Mouse (Mus musculus) CH12.LX (cell line): ENCODE measurements around the gene Acss2.

Source experiments
- CHD1 ChIP-seq: IDR thresholded peaks from 2 replicates; pipeline ENCODE4 v1.6.1; 2012; ENCODE audit warnings: low read depth, low read length, improper control_type of control experiment, inconsistent platforms
- CHD2 ChIP-seq: IDR thresholded peaks from 2 replicates; pipeline ENCODE4 v1.6.1; 2011; ENCODE audit warnings: low read length, improper control_type of control experiment
- CTCF ChIP-seq, 2 experiments: IDR thresholded peaks in 1 of 2; conservative IDR thresholded peaks in 1 of 2; 2 replicates each; pipeline ENCODE4 v1.5.1; 2011 to 2012; ENCODE audit warnings: low read depth in 2 of 2, low read length in 2 of 2, improper control_type of control experiment in 1 of 2, inconsistent platforms in 1 of 2, mild to moderate bottlenecking in 1 of 2, moderate library complexity in 1 of 2
- JUND ChIP-seq: conservative IDR thresholded peaks from 2 replicates; pipeline ENCODE4 v1.6.1; 2011; ENCODE audit warnings: low read depth, low read length, improper control_type of control experiment
- KAT2A ChIP-seq: IDR thresholded peaks from 2 replicates; pipeline ENCODE4 v1.6.1; 2012; ENCODE audit warnings: low read length, improper control_type of control experiment, inconsistent platforms; ENCODE audit not compliant: insufficient replicate concordance
- MEF2A ChIP-seq: IDR thresholded peaks from 2 replicates; pipeline ENCODE4 v1.6.1; 2014; ENCODE audit warnings: low read depth, mild to moderate bottlenecking, inconsistent platforms, low read length, improper control_type of control experiment, borderline replicate concordance
- NELFE ChIP-seq: IDR thresholded peaks from 2 replicates; pipeline ENCODE4 v1.6.1; 2011; ENCODE audit warnings: low read depth, low read length, improper control_type of control experiment
- POLR2A ChIP-seq: IDR thresholded peaks from 2 replicates; pipeline ENCODE4 v1.6.1; 2011; ENCODE audit warnings: low read depth, mild to moderate bottlenecking, improper control_type of control experiment, low read length
- POLR2AphosphoS2 ChIP-seq: IDR thresholded peaks from 2 replicates; pipeline ENCODE4 v1.6.1; 2011; ENCODE audit warnings: low read depth, low read length, improper control_type of control experiment
- TCF12 ChIP-seq: IDR thresholded peaks from 2 replicates; pipeline ENCODE4 v1.6.1; 2014; ENCODE audit warnings: low read depth, mild to moderate bottlenecking, inconsistent platforms, low read length, improper control_type of control experiment
- USF1 ChIP-seq: IDR thresholded peaks from 2 replicates; pipeline ENCODE4 v1.6.1; 2014; ENCODE audit warnings: low read depth, mild to moderate bottlenecking, inconsistent platforms, low read length, improper control_type of control experiment
- USF2 ChIP-seq: conservative IDR thresholded peaks from 2 replicates; pipeline ENCODE4 v1.6.1; 2011; ENCODE audit warnings: low read depth, low read length, improper control_type of control experiment
- ZNF384 ChIP-seq: IDR thresholded peaks from 2 replicates; pipeline ENCODE4 v1.6.1; 2012; ENCODE audit warnings: low read depth, low read length, improper control_type of control experiment, inconsistent platforms

GRCm38 (mm10) chr2:155573996-155574395 is 56.2 kb downstream of the Acss2 start:
- TF ChIP-seq NELFE = no peak
- TF ChIP-seq MEF2A = no peak
- TF ChIP-seq POLR2A = no peak
- no peak for TF ChIP-seq ZNF384
- TF ChIP-seq USF2 = no peak
- TF ChIP-seq KAT2A = no peak
- TF ChIP-seq USF1 = no peak
- no peak for TF ChIP-seq CTCF (conservative IDR thresholded peaks at IDR 0.05 in 1 of 2, IDR thresholded peaks at IDR 0.05 in 1 of 2; ENCODE audit: low read depth in 2 of 2, low read length in 2 of 2)
- no peak for TF ChIP-seq JUND
- no peak for TF ChIP-seq TCF12
- TF ChIP-seq CHD1 = no peak
- TF ChIP-seq CHD2 = no peak
- no peak for TF ChIP-seq POLR2AphosphoS2
